Mouse (Mus musculus) testis, adult 2 months (tissue): ENCODE measurements around the gene Tulp2. TPM values are rescaled to one million over a fixed set of nuclear protein-coding genes. Genes with fewer than 3 reads are reported as not detected.

Experiments used
- H3K27ac ChIP-seq: fragments of 200-500 bp; 2 replicates; pipeline ENCODE4 v1.5.1; 2012; ENCODE audit warnings: low read depth, low read length; ENCODE audit not compliant: control insufficient read depth, insufficient read depth
- H3K27me3 ChIP-seq: fragments of 200-500 bp; 2 replicates; pipeline ENCODE4 v1.6.1; 2012; ENCODE audit warnings: mild to moderate bottlenecking, low read length, moderate library complexity; ENCODE audit not compliant: control insufficient read depth, insufficient read depth
- H3K36me3 ChIP-seq: fragments of 200-500 bp; 2 replicates; pipeline ENCODE4 v1.6.1; 2012; ENCODE audit warnings: mild to moderate bottlenecking, low read length; ENCODE audit not compliant: control insufficient read depth, insufficient read depth
- H3K4me1 ChIP-seq: fragments of 200-500 bp; 2 replicates; pipeline ENCODE4 v1.6.1; 2012; ENCODE audit warnings: low read length; ENCODE audit not compliant: control insufficient read depth, insufficient read depth
- H3K4me3 ChIP-seq: fragments of 200-500 bp; 2 replicates; pipeline ENCODE4 v1.5.1; 2012; ENCODE audit warnings: low read depth, mild to moderate bottlenecking, low read length, moderate library complexity, mixed read lengths; ENCODE audit not compliant: control insufficient read depth
- CTCF ChIP-seq: fragments of 200-500 bp; IDR thresholded peaks from 2 replicates; pipeline ENCODE4 v1.5.1; 2012; ENCODE audit warnings: low read depth, mild to moderate bottlenecking, inconsistent platforms, low read length, moderate library complexity; ENCODE audit not compliant: control insufficient read depth, insufficient read depth, insufficient replicate concordance
- POLR2A ChIP-seq: fragments of 200-500 bp; IDR thresholded peaks from 2 replicates; pipeline ENCODE4 v1.6.1; 2012; ENCODE audit warnings: low read depth, mild to moderate bottlenecking, inconsistent platforms, low read length, moderate library complexity; ENCODE audit not compliant: control insufficient read depth
- polyA plus RNA-seq: library from polyadenylated mRNA; depleted of rRNA; stranded (reverse); fragments of >200 nt; gene quantifications from 2 replicates; pipeline ENCODE4 v1.2.3, GENCODE M21; 2012

Gene Tulp2
- polyA plus RNA-seq, 1 experiment: 879 TPM

GRCm38 (mm10) chr7:45551512-45551883 lies 69.8 kb downstream of the Tulp2 start:
- no peak overlapping the region for H3K4me3 ChIP-seq
- no peaks in the 10 kb centered on the region for H3K27me3 ChIP-seq
- no peak overlapping the region for H3K27ac ChIP-seq
- no peaks in the 10 kb centered on the region for H3K4me1 ChIP-seq
- TF ChIP-seq CTCF: no peak
- no peak for TF ChIP-seq POLR2A
- no peaks in the 10 kb centered on the region for H3K36me3 ChIP-seq

- Histone ChIP-seq H3K27me3 (no peaks in the 10 kb centered on the region), H3K4me3 (no peak overlapping the region), H3K36me3 (no peaks in the 10 kb centered on the region), H3K27ac (no peak overlapping the region), H3K4me1 (no peaks in the 10 kb centered on the region)
- TF ChIP-seq POLR2A: no peak
These were observed 71.8 kb downstream of the Tulp2 start for GRCm38 (mm10) chr7:45553519-45553918.

GRCm38 (mm10) chr7:45553990-45554389 lies 72.3 kb downstream of the Tulp2 start:
- H3K27ac ChIP-seq: no peak overlapping the region
- no peaks in the 10 kb centered on the region for H3K4me1 ChIP-seq
- TF ChIP-seq POLR2A (no peak), CTCF (no peak)
- no peaks in the 10 kb centered on the region for H3K27me3 ChIP-seq
- H3K4me3 ChIP-seq: no peak overlapping the region
- no peaks in the 10 kb centered on the region for H3K36me3 ChIP-seq

- H3K4me1 ChIP-seq: no peaks in the 10 kb centered on the region
- no peak within 1 kb of the TSS for H3K27ac ChIP-seq
- no peaks in the 10 kb centered on the region for H3K27me3 ChIP-seq
- no peak within 1 kb of the TSS for H3K4me3 ChIP-seq
- no peak for TF ChIP-seq CTCF
- no peak for TF ChIP-seq POLR2A
- H3K36me3 ChIP-seq: no peaks in the 10 kb centered on the region
These were observed 73.1 kb downstream of the Tulp2 start, which contains the start of gene Hsd17b14 for GRCm38 (mm10) chr7:45554744-45555143. TSS of gene Hsd17b14 (plus strand) at chr7:45554893.

GRCm38 (mm10) chr7:45555787-45556186 lies 74.1 kb downstream of the Tulp2 start:
- Histone ChIP-seq H3K27ac (no peak overlapping the region), H3K27me3 (no peaks in the 10 kb centered on the region), H3K4me3 (no peak overlapping the region), H3K36me3 (no peaks in the 10 kb centered on the region), H3K4me1 (peaks cover 2% of the 10 kb centered on the region)
- no peak for TF ChIP-seq POLR2A
- peak; percentile 70; the same call in 1 of the 2 replicates for TF ChIP-seq CTCF

GRCm38 (mm10) chr7:45558907-45559306 lies 77.2 kb downstream of the Tulp2 start:
- no peak for TF ChIP-seq CTCF
- no peak for TF ChIP-seq POLR2A
- Histone ChIP-seq H3K27me3 (no peaks in the 10 kb centered on the region), H3K27ac (no peak overlapping the region), H3K4me1 (peaks cover 8% of the 10 kb centered on the region), H3K4me3 (no peak overlapping the region), H3K36me3 (no peaks in the 10 kb centered on the region)

GRCm38 (mm10) chr7:45560241-45560640 lies 78.6 kb downstream of the Tulp2 start:
- H3K27ac ChIP-seq: no peak overlapping the region
- no peak overlapping the region for H3K4me3 ChIP-seq
- peaks cover 8% of the 10 kb centered on the region for H3K4me1 ChIP-seq
- H3K36me3 ChIP-seq: no peaks in the 10 kb centered on the region
- no peak for TF ChIP-seq CTCF
- TF ChIP-seq POLR2A: no peak
- no peaks in the 10 kb centered on the region for H3K27me3 ChIP-seq

- no peaks in the 10 kb centered on the region for H3K27me3 ChIP-seq
- peaks cover 8% of the 10 kb centered on the region for H3K4me1 ChIP-seq
- no peaks in the 10 kb centered on the region for H3K36me3 ChIP-seq
- no peak for TF ChIP-seq POLR2A
- TF ChIP-seq CTCF: peak; percentile 73
- no peak overlapping the region for H3K4me3 ChIP-seq
- no peak overlapping the region for H3K27ac ChIP-seq
These were observed 79.4 kb downstream of the Tulp2 start for GRCm38 (mm10) chr7:45560843-45561623.
